Mouse (Mus musculus) myocyte (in vitro differentiated cells): ENCODE measurements around the gene Ankfy1. TPM values are rescaled to one million over a fixed set of nuclear protein-coding genes. Genes with fewer than 3 reads are reported as not detected.
A peak's percentile ranks its signal among the peaks of the same experiment; 100 is the strongest.
"Not testable (repeated sequence)": the region's sequence is repeated elsewhere in the genome, so short reads cannot be mapped to it uniquely, and the experiment has no call there.

Experiments
- H3K27me3 ChIP-seq: one replicate; pipeline ENCODE4 v1.6.1; 2011; ENCODE audit not compliant: control insufficient read depth, insufficient read depth, insufficient read length
- H3K36me3 ChIP-seq: one replicate; pipeline ENCODE4 v1.6.1; 2011; ENCODE audit not compliant: control insufficient read depth, insufficient read depth
- H3K4me2 ChIP-seq: one replicate; pipeline ENCODE4 v1.6.1; 2011; ENCODE audit warnings: low read depth, control low read depth
- H3K4me3 ChIP-seq: one replicate; pipeline ENCODE4 v1.5.1; 2011; ENCODE audit warnings: mild to moderate bottlenecking, control low read depth, moderate library complexity
- H3K79me2 ChIP-seq: one replicate; pipeline ENCODE4 v1.6.1; 2011; ENCODE audit not compliant: control insufficient read depth, insufficient read depth
- H3ac ChIP-seq: one replicate; pipeline ENCODE4 v1.6.1; 2011; ENCODE audit not compliant: control insufficient read depth, insufficient read length
- CEBPB ChIP-seq: IDR thresholded peaks from 2 replicates; pipeline ENCODE4 v1.6.1; 2011; ENCODE audit warnings: mild to moderate bottlenecking, moderate library complexity; ENCODE audit not compliant: poor library complexity, insufficient read depth, severe bottlenecking
- E2F4 ChIP-seq: IDR thresholded peaks from one replicate; pipeline ENCODE4 v1.6.1; 2011; ENCODE audit warnings: mild to moderate bottlenecking, control low read depth, moderate library complexity; ENCODE audit not compliant: insufficient read depth
- MAX ChIP-seq: IDR thresholded peaks from one replicate; pipeline ENCODE4 v1.6.1; 2011; ENCODE audit warnings: low read depth, mild to moderate bottlenecking, control low read depth
- MYOD1 ChIP-seq, 3 experiments: IDR thresholded peaks; one replicate each; pipeline ENCODE4 v1.6.1; 2011; ENCODE audit warnings: control low read depth in 2 of 3, low read depth in 2 of 3, mild to moderate bottlenecking in 2 of 3, moderate library complexity in 1 of 3; ENCODE audit not compliant: insufficient read length in 2 of 3, control insufficient read depth in 1 of 3
- MYOG ChIP-seq, 3 experiments: IDR thresholded peaks; one replicate each; pipeline ENCODE4 v1.6.1; 2011; ENCODE audit warnings: control low read depth in 2 of 3, low read depth in 2 of 3, mild to moderate bottlenecking in 2 of 3; ENCODE audit not compliant: insufficient read length in 2 of 3, control insufficient read depth in 1 of 3, insufficient read depth in 1 of 3
- POLR2A ChIP-seq: IDR thresholded peaks from one replicate; pipeline ENCODE4 v1.6.1; 2011; ENCODE audit warnings: low read depth, mild to moderate bottlenecking, control low read depth, moderate library complexity; ENCODE audit not compliant: insufficient read length
- POLR2AphosphoS2 ChIP-seq: IDR thresholded peaks from one replicate; pipeline ENCODE4 v1.6.1; 2011; ENCODE audit warnings: low read depth, control low read depth; ENCODE audit not compliant: insufficient read length
- REST ChIP-seq: IDR thresholded peaks from one replicate; pipeline ENCODE4 v1.6.1; 2011; ENCODE audit warnings: mild to moderate bottlenecking, control low read depth, moderate library complexity; ENCODE audit not compliant: insufficient read depth, insufficient read length
- SRF ChIP-seq: IDR thresholded peaks from one replicate; pipeline ENCODE4 v1.6.1; 2011; ENCODE audit warnings: low read depth; ENCODE audit not compliant: control insufficient read depth, insufficient read length
- TCF12 ChIP-seq: IDR thresholded peaks from one replicate; pipeline ENCODE4 v1.6.1; 2011; ENCODE audit warnings: mild to moderate bottlenecking, control low read depth; ENCODE audit not compliant: poor library complexity, insufficient read depth, severe bottlenecking
- TCF3 ChIP-seq: IDR thresholded peaks from one replicate; pipeline ENCODE4 v1.6.1; 2011; ENCODE audit warnings: low read depth, control low read depth; ENCODE audit not compliant: insufficient read length
- USF1 ChIP-seq: IDR thresholded peaks from one replicate; pipeline ENCODE4 v1.6.1; 2011; ENCODE audit warnings: low read depth, mild to moderate bottlenecking, control low read depth, moderate library complexity
- polyA plus RNA-seq: library from polyadenylated mRNA; unstranded; fragments of >200 nt; fragmentation: generic; extraction: Trizol; gene quantifications from one replicate; pipeline ENCODE4 v1.2.1, GENCODE M21; 2012; ENCODE audit warnings: missing spikeins

Ankfy1 gene
- polyA plus RNA-seq, 1 experiment = 16.7 TPM

DNA sequence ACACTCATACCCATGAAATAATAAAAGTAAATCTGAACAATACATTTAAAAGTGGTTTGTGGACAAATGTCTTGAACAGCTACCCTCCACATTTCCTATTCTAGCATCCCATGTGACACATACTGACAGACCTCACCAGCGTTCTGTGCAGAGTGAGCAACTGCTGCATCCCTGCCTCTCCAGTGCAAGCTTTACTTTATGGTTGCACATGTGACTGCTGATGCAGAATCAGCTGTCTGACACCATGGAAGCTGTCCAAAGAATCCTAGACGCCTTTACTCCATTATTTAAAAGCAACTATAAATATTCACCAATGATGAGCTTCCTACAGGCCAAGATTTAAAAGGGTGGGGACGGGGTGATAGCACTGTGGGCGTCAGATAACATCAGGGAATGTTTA lies 81.7 kb downstream of the Ankfy1 start:
- TF ChIP-seq USF1 (peak; percentile 78), E2F4 (no peak), TCF3 (no peak), TCF12 (no peak), MAX (no peak), POLR2AphosphoS2 (peak; percentile 52), MYOD1 (IDR thresholded peaks at IDR 0.05; ENCODE audit: control insufficient read depth in 1 of 3, insufficient read length in 2 of 3, low read depth in 2 of 3) (peak in 2 of 3 experiments; percentile 51 to 59), POLR2A (no peak), MYOG (IDR thresholded peaks at IDR 0.05; ENCODE audit: control insufficient read depth in 1 of 3, insufficient read depth in 1 of 3, insufficient read length in 2 of 3, low read depth in 2 of 3) (peak in 2 of 3 experiments; percentile 40 to 66), CEBPB (no peak), SRF (no peak), REST (no peak)
- Histone ChIP-seq H3ac (no peak overlapping the region), H3K79me2 (no peaks in the 10 kb centered on the region), H3K36me3 (peaks cover 3% of the 10 kb centered on the region), H3K4me3 (no peak overlapping the region), H3K27me3 (no peaks in the 10 kb centered on the region), H3K4me2 (no peak overlapping the region)

DNA sequence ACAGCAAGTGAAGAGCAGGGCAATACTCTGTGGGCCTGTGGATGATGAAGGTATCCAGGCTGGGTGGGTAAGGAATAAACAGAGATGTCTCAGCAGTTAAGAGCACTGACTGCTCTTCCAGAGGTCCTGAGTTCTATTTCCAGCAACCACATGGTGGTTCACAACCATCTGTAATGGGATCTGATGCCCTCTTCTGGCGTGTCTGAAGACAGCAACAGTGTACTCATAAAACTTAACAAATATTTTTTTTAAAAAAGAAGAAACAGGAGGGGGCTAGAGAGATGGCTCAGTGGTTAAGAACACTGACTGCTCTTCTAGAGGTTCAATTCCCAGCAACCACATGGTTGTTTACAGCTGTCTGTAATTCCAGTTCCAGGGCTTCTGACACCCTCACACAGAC lies 82.8 kb downstream of the Ankfy1 start:
- not testable (repeated sequence) for H3K27me3 ChIP-seq, H3K4me3 ChIP-seq, H3ac ChIP-seq, H3K4me2 ChIP-seq, H3K36me3 ChIP-seq, H3K79me2 ChIP-seq

DNA sequence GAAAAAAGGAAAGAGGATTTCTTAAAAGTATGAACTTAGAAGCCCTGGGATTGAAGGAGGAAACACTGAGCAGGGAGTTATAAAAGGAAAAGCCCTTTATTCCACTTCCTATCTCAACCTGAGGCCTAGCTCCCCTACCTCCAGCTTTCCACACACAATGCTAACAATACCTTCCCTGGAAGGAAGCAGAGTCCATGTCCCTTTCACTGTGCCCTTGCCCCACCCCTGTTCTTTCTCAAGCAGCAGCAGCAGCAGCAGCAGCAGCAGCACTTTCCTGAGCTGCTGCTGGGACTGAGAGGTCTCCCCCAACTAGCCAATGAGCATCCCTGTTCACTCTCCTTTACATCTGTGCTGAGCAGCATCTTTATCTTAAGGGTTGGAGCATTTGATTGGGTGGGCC lies 89.2 kb downstream of the Ankfy1 start:
- H3K27me3 ChIP-seq = no peaks in the 10 kb centered on the region
- TF ChIP-seq REST (no peak), TCF3 (no peak), POLR2AphosphoS2 (no peak), SRF (no peak), MYOD1 (IDR thresholded peaks at IDR 0.05; ENCODE audit: control insufficient read depth in 1 of 3, insufficient read length in 2 of 3, low read depth in 2 of 3) (no peak), POLR2A (no peak), USF1 (no peak), CEBPB (no peak)
- no peak overlapping the region for H3K4me2 ChIP-seq
- H3ac ChIP-seq = no peak overlapping the region
- no peak overlapping the region for H3K4me3 ChIP-seq
- no peaks in the 10 kb centered on the region for H3K79me2 ChIP-seq
- no peaks in the 10 kb centered on the region for H3K36me3 ChIP-seq

GRCm38 (mm10) chr11:72782103-72782502 lies 92.3 kb downstream of the Ankfy1 start:
- Histone ChIP-seq H3K4me3 (no peak overlapping the region), H3K27me3 (no peaks in the 10 kb centered on the region), H3K79me2 (no peaks in the 10 kb centered on the region), H3ac (no peak overlapping the region), H3K4me2 (no peak overlapping the region), H3K36me3 (no peaks in the 10 kb centered on the region)
- no peak for TF ChIP-seq MYOD1 (IDR thresholded peaks at IDR 0.05; ENCODE audit: control insufficient read depth in 1 of 3, insufficient read length in 2 of 3, low read depth in 2 of 3)
- TF ChIP-seq E2F4 = no peak
- TF ChIP-seq POLR2AphosphoS2 = no peak
- TF ChIP-seq USF1 = no peak

- Histone ChIP-seq H3ac (no peak overlapping the region), H3K36me3 (no peaks in the 10 kb centered on the region), H3K27me3 (no peaks in the 10 kb centered on the region), H3K4me3 (no peak overlapping the region), H3K79me2 (no peaks in the 10 kb centered on the region), H3K4me2 (no peak overlapping the region)
- TF ChIP-seq MAX = no peak
- TF ChIP-seq E2F4 = no peak
- no peak for TF ChIP-seq USF1
- TF ChIP-seq SRF = no peak
- no peak for TF ChIP-seq TCF12
- TF ChIP-seq POLR2AphosphoS2 = no peak
- no peak for TF ChIP-seq MYOD1 (IDR thresholded peaks at IDR 0.05; ENCODE audit: control insufficient read depth in 1 of 3, insufficient read length in 2 of 3, low read depth in 2 of 3)
- TF ChIP-seq MYOG (IDR thresholded peaks at IDR 0.05; ENCODE audit: control insufficient read depth in 1 of 3, insufficient read depth in 1 of 3, insufficient read length in 2 of 3, low read depth in 2 of 3) = no peak
Observed at GRCm38 (mm10) chr11:72782503-72782902, 92.7 kb downstream of the Ankfy1 start.
